Comparison of ENCODE assay signal across 10 mouse cellular contexts in genomic region chr10:84376346-84376745, GRCm38 (mm10).
"Had no signal": no experiment of that assay in that cellular context is flagged by ENCODE, and none has a peak within 500 bp of the region (broad histone marks: within the 10 kb centered on the region; RNA-seq: fewer than 3 reads in every experiment).

No protein-coding gene starts in this region.

- H3K9ac ChIP-seq: liver, embryonic 13.5 days had no signal

- H3K27ac ChIP-seq: kidney, postnatal 0 days; liver, embryonic 13.5 days had no signal

- H3K36me3 ChIP-seq: liver, embryonic 13.5 days had no signal

- H3K9me3 ChIP-seq: liver, embryonic 13.5 days had no signal

- DNase-seq: kidney, adult 2 months; kidney, postnatal 25 days; liver, embryonic 13.5 days; lung, adult 2 months; lung, postnatal 14 days; lung, postnatal 4 days; midbrain, embryonic 14.5 days; thymus, adult 18-20 months; thymus, postnatal 36 days had no signal

- H3K4me3 ChIP-seq: liver, embryonic 13.5 days had no signal

- H3K4me2 ChIP-seq: liver, embryonic 13.5 days had no signal

- H3K27me3 ChIP-seq: liver, embryonic 13.5 days had no signal

- H3K4me1 ChIP-seq: liver, embryonic 13.5 days had no signal
